Mouse (Mus musculus): ENCODE measurements around the gene Pdgfb.
A peak's percentile ranks its signal among the peaks of the same experiment; 100 is the strongest.

Gene Pdgfb

DNA sequence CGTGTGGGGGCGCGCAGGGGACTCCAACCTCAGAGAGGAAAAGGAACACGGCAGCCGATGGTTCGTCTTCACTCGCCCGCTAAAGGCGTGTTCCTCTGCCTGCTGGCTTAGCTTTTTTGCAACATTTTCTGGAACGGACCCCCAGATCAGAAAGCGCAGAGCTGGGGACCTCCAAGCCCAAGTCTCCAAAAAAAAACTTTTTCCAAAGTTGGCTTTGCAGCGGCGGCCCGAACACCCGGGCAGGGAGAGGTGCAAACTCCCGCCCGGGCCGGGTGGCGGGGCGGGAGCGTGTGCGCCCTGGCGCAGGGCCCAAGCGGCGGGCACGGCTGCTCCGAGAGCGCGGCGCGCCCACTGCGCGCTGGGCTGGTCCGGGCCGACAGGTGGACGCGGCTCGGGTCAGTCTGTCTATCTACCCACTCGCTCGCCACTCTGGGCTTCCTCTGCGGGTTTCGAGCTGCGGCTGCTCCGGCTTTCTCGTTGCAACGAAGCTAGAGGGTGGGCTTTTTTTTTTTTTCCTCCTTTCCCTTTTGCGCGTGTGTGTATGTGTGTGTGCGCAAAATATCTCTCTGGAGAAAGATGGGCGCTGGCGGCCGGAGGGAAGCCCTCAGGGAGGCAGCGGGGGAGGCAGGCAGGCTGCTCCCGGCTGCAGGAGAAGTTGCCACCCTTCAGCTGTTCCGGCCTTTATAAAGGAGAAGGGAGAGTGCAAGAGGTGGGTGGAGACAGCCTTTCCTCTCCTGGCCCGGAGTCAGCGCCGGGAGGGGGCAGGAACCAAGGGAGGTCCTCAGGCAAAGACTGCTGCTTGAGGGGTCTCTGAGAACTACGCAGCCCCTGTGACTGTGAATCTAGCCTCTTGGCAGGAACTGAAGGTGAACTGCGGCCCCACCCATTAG is at the start of gene Pdgfb:
TSS of gene Pdgfb (minus strand) at position 657 of the 890 bp plus-strand sequence.
- DNase-seq (ENCODE audit: low read depth), result peak; percentile 49

DNA sequence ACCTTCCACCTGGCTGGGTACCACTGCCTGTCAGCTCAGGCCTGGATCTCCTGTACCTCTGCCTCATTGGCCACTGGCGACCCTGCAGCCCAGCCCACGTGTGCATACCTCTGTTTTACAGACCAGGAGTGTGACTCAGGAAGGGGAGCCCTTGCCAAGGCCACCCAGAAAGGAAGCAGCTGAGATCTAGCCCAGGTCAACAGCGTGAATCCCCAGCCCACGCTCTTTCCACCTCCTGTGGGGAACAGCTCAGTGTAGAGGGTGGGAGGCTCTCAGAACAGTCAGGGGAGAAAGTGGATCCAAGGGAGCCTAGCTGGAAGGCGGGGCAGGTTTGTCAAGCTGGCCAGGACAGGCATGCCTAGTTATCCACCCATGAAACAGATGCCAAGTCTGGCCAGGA is 48.0 kb upstream of the Pdgfb start:
- no peak for DNase-seq (ENCODE audit: low read depth)

GRCm38 (mm10) chr15:80062339-80062738 is 47.6 kb upstream of the Pdgfb start:
- DNase-seq (ENCODE audit: low read depth), result no peak

DNA sequence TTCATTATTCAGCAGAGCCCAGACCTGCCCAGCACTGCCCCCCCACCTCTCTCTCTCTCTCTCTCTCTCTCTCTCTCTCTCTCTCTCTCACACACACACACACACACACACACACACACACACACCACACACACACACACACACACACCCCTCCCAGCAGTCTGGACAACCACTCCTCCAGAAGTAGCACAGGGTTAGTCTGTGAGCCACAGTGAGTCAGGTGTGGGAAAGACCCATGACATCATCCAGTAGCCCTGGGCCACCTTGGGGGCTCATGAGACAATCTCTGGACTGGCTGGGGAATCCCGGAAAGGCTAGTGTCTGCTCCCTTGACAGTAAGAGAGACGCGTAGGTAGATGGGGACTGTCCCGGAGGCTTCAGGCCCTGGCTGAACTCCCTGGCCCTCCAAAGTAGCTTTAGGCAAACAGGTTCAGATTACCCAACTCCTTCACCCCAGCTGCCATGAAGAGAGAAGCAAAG is 46.3 kb upstream of the Pdgfb start:
- DNase-seq (ENCODE audit: low read depth), result no peak

- no peak for DNase-seq (ENCODE audit: low read depth)
Observed at GRCm38 (mm10) chr15:80060356-80061070, 45.7 kb upstream of the Pdgfb start.

DNA sequence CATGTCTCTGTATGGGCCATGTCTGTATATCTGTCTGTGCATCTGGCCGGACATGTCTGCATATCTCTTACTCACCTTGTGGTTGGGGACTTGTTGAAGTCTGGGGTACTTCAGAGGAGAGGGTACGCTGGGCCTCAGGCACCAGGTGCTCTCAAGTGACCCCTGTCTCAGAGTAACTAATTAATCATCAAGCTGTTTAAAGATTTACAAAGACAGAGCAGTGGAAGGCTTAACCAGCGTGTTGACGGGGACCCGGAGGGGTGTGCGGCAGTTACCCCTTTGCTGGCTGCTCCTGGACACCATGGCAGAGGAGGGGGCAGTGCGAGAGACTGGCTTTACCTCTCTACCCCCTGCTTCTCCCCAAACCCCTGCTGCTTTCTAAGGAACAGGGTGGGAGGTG is 44.8 kb upstream of the Pdgfb start:
- no peak for DNase-seq (ENCODE audit: low read depth)

- DNase-seq (ENCODE audit: low read depth), result no peak
Observed at GRCm38 (mm10) chr15:80058151-80058550, 43.4 kb upstream of the Pdgfb start.

DNA sequence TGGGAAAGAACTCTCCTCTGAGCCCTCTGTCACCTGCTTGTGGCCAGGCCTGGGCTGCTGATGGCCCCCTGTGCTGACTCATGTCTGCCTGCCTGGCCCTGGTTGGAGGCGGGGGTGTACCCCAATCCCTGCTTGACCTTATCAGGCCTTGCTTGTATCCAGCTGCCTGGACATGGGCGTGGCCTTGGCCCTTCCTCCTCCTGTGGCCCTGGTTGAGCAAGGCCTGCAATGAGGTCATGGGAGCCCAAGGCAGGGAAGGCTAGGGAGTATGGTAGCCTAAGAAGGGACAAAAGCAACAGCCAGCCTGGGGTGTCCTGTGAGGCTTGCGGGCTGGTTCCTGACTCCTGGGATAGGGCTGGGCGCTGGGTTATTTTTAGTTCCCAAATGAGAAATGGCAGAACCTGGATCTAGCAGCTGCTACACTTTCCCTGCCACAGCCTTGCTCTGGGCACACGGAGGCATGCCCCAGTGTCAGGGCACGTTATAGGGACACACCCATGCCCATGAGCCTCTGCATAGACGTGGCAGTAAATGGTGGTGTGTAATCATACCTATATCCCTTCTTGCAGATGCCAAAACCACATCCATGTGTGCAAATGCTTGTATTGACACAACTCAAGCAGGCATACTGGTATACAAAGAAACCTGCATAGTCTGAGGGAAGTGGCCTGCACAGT is 39.4 kb upstream of the Pdgfb start:
- DNase-seq (ENCODE audit: low read depth), result no peak

GRCm38 (mm10) chr15:80053381-80054033 is 38.7 kb upstream of the Pdgfb start:
- DNase-seq (ENCODE audit: low read depth), result no peak

GRCm38 (mm10) chr15:80051782-80052181 is 37.0 kb upstream of the Pdgfb start:
- no peak for DNase-seq (ENCODE audit: low read depth)

- no peak for DNase-seq (ENCODE audit: low read depth)
Observed at GRCm38 (mm10) chr15:80051092-80051761, 36.5 kb upstream of the Pdgfb start.

DNA sequence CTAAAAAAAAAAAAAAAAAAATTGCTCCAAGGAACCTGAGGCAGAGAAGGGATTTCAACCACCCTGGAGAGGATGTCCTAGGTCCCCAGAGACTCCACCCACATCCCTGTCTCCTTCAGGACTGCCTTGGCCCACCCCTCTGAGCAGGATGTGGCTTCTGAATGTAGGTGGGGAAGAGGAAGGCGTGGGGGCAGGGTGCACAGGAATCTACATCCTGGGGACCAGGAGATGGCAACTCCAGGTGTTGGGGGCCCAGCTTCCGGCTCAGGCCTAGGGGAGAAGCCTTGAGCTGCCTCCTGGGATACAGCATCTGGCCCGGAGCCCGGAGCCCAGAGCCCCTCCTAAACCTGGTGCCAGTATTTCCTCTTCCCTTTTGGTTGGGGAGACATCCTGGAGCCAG is 35.3 kb upstream of the Pdgfb start:
- DNase-seq (ENCODE audit: low read depth), result no peak

DNA sequence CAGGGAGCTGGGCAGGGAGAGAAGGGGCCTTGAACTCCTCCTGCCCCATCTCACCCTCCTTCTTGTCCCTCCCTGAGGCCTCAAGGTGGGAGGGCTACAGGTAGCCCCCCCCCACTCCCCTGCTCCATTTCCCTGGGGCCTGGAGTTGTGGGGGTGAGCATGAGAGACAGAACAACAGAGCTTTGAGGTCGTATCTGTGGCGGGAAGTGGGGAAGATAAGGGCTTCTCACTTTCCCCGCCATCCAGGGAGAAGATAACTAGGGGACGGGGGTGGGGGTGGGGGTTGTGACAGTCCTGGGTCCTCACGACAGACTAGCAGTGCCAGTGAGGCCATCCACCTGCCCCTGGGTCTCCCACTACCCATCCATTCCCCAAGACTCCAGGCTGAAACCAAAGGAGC is 33.2 kb upstream of the Pdgfb start:
- DNase-seq (ENCODE audit: low read depth), result no peak

GRCm38 (mm10) chr15:80047242-80047641 is 32.5 kb upstream of the Pdgfb start:
- no peak for DNase-seq (ENCODE audit: low read depth)

DNA sequence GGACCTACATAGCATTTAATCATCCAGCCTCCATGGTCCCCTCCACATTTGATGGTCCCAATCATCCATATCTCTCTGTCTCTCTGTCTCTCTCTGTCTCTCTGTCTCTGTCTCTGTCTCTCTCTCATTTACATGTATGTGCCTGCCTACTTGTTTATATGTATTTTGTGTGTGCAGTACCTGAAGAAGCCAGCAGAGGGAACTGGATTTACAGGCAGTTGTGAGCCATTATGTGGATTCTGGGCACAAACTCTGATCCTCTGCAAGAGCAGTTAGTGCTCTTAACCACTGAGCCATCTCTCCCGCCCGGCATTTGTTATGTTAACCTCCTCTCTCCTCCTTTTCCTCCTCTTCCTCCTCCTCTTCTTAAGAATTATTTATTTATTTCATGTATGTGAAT is 31.0 kb upstream of the Pdgfb start:
- DNase-seq (ENCODE audit: low read depth), result peak; percentile 40

DNA sequence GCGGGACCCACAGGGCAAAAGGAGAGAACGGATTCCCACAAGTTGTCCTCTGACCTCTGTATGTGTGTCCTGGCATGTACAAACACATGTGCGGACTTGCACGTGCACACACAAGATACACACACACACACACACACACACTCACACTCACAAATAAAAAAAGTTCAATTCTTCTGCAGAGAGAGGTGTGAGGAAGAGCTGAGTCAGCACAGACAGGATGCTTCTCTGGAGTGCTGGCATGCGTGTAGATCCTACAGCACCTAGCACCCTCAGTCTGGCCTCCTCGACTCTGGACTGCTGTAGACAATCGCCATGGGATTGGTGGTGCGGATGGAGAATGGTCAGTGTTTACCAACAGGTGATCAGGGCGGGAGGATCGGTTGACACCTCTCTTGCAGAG is 29.5 kb upstream of the Pdgfb start:
- DNase-seq (ENCODE audit: low read depth), result no peak

DNA sequence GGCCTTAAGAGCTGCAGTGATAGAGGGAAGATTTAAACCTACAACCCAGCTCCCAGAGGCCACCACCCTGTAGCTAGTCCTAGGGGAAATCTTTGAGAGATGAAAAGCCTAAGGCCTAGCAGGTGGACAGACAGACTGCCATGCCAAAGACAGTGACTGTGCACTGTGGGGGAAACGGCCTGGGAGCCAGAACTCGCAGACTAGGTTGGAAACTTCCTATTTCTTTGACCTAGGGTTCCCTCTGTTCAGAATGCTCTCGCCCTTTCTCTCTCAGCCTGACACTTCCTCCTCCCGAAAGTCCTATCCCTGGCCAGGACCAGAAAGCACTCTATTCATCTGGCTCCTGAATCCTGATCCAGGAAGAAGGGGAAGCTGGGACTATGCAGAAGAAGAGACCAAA is 27.4 kb upstream of the Pdgfb start:
- no peak for DNase-seq (ENCODE audit: low read depth)

- no peak for DNase-seq (ENCODE audit: low read depth)
Observed at GRCm38 (mm10) chr15:80038110-80038391, 23.3 kb upstream of the Pdgfb start.

DNA sequence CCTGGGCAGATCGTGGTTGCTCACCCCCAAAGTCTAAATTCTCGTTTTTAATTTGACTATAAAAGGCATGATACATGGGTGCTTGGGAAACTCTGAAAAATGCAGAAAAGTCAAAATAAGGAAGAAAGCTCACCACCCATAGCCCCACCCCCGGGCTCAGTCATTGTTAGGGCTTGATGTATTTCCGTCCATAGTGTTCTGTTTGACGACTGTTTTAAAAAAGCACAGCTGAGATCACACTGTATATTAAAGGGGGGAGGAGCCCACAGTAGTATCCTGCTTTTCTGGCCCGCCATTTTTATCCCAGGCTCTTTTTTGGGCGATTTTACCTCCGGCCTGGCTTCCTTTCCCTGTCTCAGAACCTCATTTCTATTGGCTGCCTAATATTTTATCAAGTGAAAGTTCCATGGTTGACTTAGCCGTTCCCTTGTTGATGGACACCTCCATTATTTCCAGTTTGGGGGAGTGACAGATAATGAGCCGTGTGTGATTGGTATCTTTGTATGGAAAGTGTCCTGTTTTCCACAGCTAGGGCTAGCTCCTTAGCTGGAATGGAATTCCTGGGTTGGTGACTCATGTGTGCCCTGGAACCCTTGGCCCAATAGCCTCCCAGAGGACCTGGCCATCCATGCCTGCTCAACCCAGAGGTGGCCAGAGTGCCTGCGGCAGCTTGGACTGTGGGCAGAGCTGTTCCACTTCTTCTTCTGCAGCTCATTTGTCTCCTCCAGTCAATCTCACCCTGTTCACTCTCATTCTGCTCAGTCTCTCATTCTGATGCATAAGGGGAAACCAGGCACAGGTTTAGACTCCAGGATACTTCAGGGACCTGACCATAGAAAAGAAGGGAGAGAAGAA is 22.7 kb upstream of the Pdgfb start:
- DNase-seq (ENCODE audit: low read depth), result no peak

DNA sequence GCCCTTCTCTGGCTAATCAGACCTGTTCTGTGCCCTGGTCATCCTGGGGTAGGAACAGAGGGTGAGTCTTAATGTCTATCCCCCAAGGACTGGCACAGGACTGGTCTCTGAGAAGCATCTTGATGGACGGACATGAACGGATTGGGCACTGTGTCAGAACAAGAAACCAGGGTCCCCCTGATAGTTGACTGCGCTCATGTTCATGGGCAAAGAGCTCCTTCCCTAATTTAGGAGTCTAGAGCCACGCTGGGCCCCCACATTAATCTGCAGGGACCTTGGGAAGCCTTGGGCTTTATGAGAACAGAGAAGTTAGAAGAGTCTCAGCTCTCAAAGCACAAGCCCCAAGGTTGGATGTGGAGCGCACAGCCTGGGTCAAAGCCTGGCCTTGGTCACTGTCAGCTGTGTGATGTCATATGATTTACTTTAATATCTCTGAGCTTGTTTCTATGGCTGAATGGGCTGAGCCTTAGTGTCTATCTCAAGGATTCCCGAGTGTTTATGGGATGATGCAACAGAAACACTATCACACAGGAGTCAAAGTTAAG is 20.6 kb upstream of the Pdgfb start:
- no peak for DNase-seq (ENCODE audit: low read depth)

- no peak for DNase-seq (ENCODE audit: low read depth)
Observed at GRCm38 (mm10) chr15:80034913-80035312, 20.1 kb upstream of the Pdgfb start.

Measured in naive thymus-derived CD4-positive, alpha-beta T cell, adult 2 months (primary cell).